Mouse (Mus musculus): ENCODE measurements around the gene Olfr1145.

DNA sequence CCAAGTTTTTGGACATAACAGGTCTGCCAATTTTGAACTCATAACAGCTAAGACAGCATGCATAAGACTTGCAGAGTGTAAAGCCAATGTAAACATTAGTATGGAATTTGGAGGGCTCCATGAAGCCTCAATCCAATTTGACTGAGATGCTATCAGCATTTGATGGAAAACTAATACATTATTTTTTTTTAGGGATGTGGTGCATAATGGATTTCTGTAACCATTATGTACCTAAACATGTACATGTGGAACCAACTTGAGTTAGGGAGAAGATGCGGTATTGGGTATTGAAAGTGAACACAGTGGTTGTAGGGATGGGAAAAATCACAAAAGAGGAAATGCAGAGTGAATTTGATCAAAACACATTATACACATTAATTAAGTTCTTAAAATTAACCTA is 20.6 kb downstream of the Olfr1145 start, which contains the start of gene Olfr1148:
- TF ChIP-seq FLI1 (IDR thresholded peaks at IDR 0.05; ENCODE audit: low read length) (no peak), GATA1 (IDR thresholded peaks at IDR 0.05; ENCODE audit: borderline replicate concordance, low read length) (no peak)

Measured in megakaryocyte, embryonic 14.5 days (primary cell).